Mouse (Mus musculus) testis, adult 2 months (tissue): ENCODE results near the gene Cygb.

Experiments
- CTCF ChIP-seq: fragments of 200-500 bp; IDR thresholded peaks from 2 replicates; pipeline ENCODE4 v1.5.1; 2012; ENCODE audit warnings: low read depth, mild to moderate bottlenecking, inconsistent platforms, low read length, moderate library complexity; ENCODE audit not compliant: control insufficient read depth, insufficient read depth, insufficient replicate concordance
- POLR2A ChIP-seq: fragments of 200-500 bp; IDR thresholded peaks from 2 replicates; pipeline ENCODE4 v1.6.1; 2012; ENCODE audit warnings: low read depth, mild to moderate bottlenecking, inconsistent platforms, low read length, moderate library complexity; ENCODE audit not compliant: control insufficient read depth

- TF ChIP-seq CTCF (no peak), POLR2A (no peak)
These were observed 6.1 kb upstream of the Cygb start for GRCm38 (mm10) chr11:116660181-116660580.
